Mouse (Mus musculus): Measurements from ENCODE around the gene Fam3b. TPM values are rescaled to one million over a fixed set of nuclear protein-coding genes. Genes with fewer than 3 reads are reported as not detected.

The Fam3b gene
- polyA plus RNA-seq (2015; fragmentation: Nextera tagmentation; extraction: Ambion mirVana), result not detected in 2 replicates

DNA sequence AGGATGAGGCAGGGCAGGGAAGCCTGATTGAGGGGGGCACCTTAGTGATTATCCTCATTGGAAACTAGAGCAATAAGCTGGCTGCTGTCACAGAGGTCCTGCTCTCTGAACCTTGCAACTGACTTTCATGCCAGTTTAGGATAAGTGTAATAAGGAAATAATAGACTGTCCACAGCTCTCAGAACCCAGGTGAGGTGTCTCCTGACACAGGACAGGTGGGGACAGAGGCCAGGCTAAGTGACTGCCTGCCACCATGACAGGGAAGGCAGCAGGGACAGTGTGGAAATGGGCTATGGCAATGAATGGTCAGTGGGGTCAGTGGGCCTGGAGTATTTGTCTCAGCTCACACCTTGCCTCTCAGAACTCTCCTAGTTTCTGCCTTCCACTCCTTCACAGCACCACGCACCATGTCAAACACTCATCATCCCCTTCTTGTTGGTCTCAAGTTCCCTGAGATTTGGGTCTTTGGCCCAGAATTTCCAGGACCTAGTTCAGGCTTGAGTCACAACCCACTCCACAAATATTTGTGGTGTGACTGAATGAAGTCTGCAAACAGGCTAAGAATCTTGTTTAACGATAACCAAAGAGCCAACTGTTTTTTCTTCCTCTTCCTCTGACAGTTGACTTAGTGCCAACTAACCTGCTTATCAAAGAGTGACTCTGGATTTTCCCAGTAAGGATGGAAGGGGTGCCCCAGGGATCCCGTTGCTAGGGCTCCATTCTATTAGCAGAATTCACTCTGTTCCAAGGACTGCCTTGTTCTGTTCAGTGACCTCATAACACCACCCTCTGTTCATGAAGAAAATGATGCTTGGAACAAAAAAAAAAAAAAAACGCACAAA is at the start of gene Fam3b:
Gene Fam3b, minus strand, starts transcription at position 718 of the 842 bp plus-strand sequence.
- Histone ChIP-seq H3K27ac (replicated peaks) (no peak within 1 kb of the TSS), H3K4me1 (peaks cover 5% of the 10 kb centered on the region; the same call in 1 of the 2 replicates), H3K4me2 (no peak within 1 kb of the TSS), H3K27me3 (replicated peaks) (no peaks in the 10 kb centered on the region), H3K9ac (replicated peaks) (no peak within 1 kb of the TSS), H3K4me3 (replicated peaks) (no peak within 1 kb of the TSS), H3K36me3 (no peaks in the 10 kb centered on the region), H3K9me3 (replicated peaks) (no peaks in the 10 kb centered on the region)
- no peak for ATAC-seq (ENCODE audit: low FRiP score)
- WGBS, result 73% methylated on average over 4 of the region's 4 CpGs

DNA sequence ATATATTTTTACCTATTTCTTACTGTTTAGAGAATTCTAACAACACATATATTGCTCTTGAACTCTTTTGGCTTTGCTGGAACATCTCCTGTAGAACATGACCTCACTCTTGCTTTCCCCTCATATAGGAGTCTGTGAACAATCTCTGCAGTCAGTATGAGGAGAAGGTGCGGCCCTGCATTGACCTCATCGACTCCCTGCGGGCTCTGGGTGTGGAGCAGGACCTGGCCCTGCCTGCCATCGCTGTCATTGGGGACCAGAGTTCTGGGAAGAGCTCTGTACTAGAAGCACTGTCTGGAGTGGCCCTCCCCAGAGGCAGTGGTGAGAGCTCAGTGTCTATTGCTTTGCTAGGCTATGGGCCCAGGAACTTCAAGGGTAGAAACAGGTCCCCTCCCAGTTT is 29.7 kb upstream of the Fam3b start:
- H3K36me3 ChIP-seq, result no peaks in the 10 kb centered on the region
- H3K4me2 ChIP-seq, result no peak overlapping the region

DNA sequence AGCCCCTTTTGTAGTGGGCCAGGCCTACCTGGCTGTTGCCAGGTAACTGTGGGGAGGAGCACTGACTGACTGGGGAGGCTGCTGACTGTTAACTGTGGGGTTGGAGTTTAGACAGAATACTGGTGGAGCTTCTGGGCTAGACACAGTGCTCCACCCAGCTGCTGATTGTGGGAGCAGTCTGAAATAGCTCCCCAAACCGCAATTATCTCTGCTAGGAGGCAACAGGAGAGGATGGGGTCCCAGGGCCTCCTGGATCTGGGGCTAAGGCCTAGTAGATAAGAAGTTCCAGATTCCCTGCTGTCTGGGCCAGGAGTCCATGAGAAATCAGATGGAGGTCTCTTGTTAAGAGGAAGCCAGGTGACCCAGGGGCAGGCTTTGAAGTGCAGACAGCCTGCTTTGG is 22.2 kb upstream of the Fam3b start:
- 73% methylated on average over 1 of the region's 1 CpGs for WGBS
- no peak overlapping the region for H3K9ac ChIP-seq (replicated peaks)
- H3K27ac ChIP-seq (replicated peaks), result no peak overlapping the region
- no peaks in the 10 kb centered on the region for H3K9me3 ChIP-seq (replicated peaks)
- H3K27me3 ChIP-seq (replicated peaks), result no peaks in the 10 kb centered on the region
- H3K4me3 ChIP-seq (replicated peaks), result no peak overlapping the region
- no peak overlapping the region for H3K4me2 ChIP-seq
- H3K4me1 ChIP-seq, result peaks cover 24% of the 10 kb centered on the region
- no peak for ATAC-seq (ENCODE audit: low FRiP score)
- H3K36me3 ChIP-seq, result no peaks in the 10 kb centered on the region

More for the DNA sequence above, 29.7 kb upstream of the Fam3b start:
- no peaks in the 10 kb centered on the region for H3K4me1 ChIP-seq
- H3K9ac ChIP-seq (replicated peaks), result no peak overlapping the region
- H3K9me3 ChIP-seq (replicated peaks), result no peaks in the 10 kb centered on the region
- ATAC-seq (ENCODE audit: low FRiP score), result no peak
- no peak overlapping the region for H3K27ac ChIP-seq (replicated peaks)
- H3K27me3 ChIP-seq (replicated peaks), result no peaks in the 10 kb centered on the region
- 74% methylated on average over 4 of the region's 4 CpGs for WGBS
- no peak overlapping the region for H3K4me3 ChIP-seq (replicated peaks)

DNA sequence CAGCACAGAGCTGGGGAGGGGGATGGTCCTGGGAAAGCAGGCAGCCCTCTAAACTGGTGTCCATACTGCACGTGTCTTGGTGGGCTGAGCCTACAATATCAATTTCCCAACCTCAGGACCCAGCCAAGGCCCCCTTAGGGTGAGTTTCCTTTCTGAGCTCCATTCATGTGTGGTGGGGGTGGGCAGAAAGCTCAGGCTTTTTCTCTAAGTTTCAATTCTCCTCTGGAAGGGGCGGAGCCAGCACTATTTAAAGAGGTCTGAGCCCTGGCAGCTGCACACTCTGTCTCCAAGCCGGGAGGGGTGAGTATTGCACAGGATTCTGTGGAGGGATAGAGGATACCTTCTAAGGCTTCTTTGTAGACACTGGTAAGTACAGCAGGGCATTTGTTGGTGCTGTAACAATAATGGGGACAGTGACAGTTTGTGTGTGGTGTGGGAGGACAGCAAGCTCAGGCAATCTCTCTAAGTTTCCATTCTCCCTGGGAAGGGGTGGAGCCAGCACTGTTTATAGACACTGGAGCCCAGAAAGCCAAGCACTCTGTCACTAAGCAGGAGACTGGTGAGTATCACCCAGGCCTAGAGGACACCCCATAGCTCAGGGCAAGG is 21.3 kb upstream of the Fam3b start:
- ATAC-seq (ENCODE audit: low FRiP score), result peak; percentile 82
- Histone ChIP-seq H3K4me3 (replicated peaks) (no peak overlapping the region), H3K9ac (replicated peaks) (no peak overlapping the region), H3K9me3 (replicated peaks) (no peaks in the 10 kb centered on the region), H3K4me2 (peak overlapping the region; percentile 39), H3K36me3 (no peaks in the 10 kb centered on the region), H3K27ac (replicated peaks) (peak overlapping the region; percentile 70), H3K27me3 (replicated peaks) (no peaks in the 10 kb centered on the region), H3K4me1 (peaks cover 24% of the 10 kb centered on the region)
- WGBS, result 5% methylated on average over 3 of the region's 3 CpGs

DNA sequence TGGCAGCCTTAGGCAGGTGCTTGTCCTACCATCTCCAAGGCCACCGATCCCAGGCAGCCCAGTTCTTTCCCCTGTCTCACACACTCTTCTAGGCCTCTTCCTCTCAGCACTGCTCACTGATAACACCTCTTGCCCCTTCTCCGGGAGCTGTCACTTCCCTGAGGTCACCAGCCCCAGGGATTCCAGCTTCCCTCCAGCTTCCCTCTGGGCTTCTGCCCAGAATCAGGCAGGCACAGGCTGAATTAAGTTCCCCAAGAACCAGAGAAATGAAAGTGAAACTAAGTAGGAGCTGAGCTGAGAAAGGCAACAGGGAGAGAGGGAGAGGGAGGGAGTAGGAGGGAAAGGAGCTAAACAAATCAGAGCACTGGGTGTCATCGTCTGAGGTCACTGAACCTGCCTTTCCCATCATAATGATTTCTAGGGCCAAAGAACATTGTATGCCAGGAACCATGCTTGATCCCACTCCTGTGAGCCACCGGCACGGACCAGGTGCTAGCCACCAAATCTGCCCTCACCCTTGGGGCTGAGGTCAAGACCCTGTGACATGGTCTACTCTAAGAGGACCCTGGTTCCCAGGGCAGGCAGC is 20.4 kb upstream of the Fam3b start:
- WGBS, result 44% methylated on average over 5 of the region's 5 CpGs
- no peak overlapping the region for H3K4me3 ChIP-seq (replicated peaks)
- H3K36me3 ChIP-seq, result no peaks in the 10 kb centered on the region
- ATAC-seq (ENCODE audit: low FRiP score), result no peak; the same call in 1 of the 2 replicates
- H3K9me3 ChIP-seq (replicated peaks), result no peaks in the 10 kb centered on the region
- H3K27ac ChIP-seq (replicated peaks), result peak overlapping the region; percentile 70
- H3K4me2 ChIP-seq, result peak overlapping the region; percentile 39
- H3K9ac ChIP-seq (replicated peaks), result no peak overlapping the region
- peaks cover 24% of the 10 kb centered on the region for H3K4me1 ChIP-seq
- no peaks in the 10 kb centered on the region for H3K27me3 ChIP-seq (replicated peaks)

DNA sequence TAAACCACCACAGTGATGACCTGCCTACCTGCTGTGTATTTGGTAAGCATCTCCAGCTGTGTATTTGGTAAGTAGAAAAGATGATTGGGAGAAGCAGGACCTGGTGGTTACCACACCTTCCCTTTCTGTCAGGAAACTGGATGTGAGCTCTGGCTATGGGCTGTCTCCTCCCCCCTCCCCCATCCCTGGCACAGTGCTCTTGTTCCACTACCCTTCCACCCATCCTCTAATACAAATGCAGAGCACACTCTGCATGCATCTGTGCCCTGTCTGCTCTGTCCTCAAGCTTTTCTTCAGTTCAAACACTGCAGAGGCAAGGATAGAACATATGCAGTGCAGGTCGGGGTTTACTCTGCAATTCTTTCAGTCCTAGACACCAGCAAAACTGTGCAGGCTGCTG is 19.8 kb upstream of the Fam3b start:
- H3K9ac ChIP-seq (replicated peaks), result no peak overlapping the region
- no peak for ATAC-seq (ENCODE audit: low FRiP score)
- H3K36me3 ChIP-seq, result no peaks in the 10 kb centered on the region
- H3K4me1 ChIP-seq, result peaks cover 24% of the 10 kb centered on the region
- H3K4me2 ChIP-seq, result peak overlapping the region; percentile 39
- no peaks in the 10 kb centered on the region for H3K9me3 ChIP-seq (replicated peaks)
- H3K4me3 ChIP-seq (replicated peaks), result no peak overlapping the region
- no peaks in the 10 kb centered on the region for H3K27me3 ChIP-seq (replicated peaks)
- WGBS, result 44% methylated on average over 1 of the region's 1 CpGs
- H3K27ac ChIP-seq (replicated peaks), result peak overlapping the region; percentile 70

DNA sequence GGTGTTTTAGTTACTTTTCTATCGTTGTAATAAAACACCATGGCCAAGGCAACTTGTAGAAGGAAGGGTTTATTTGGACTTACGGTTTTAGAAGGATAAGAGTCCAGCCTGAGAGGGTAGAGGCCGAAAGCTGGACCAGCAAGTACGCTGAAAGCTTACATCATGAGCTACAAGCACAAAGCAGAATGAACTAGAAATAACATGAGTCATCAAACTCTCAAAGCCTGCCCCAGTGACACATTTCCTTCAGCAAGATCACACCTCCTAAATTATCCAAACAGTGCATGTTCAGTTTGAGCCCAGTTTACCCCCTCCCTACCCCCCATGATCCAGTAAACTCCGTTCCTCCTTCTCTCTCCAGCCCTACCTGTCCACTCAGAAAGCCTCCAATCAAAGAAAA is 19.1 kb upstream of the Fam3b start:
- 94% methylated on average over 5 of the region's 5 CpGs for WGBS
- no peaks in the 10 kb centered on the region for H3K9me3 ChIP-seq (replicated peaks)
- ATAC-seq (ENCODE audit: low FRiP score), result no peak
- H3K27ac ChIP-seq (replicated peaks), result no peak overlapping the region
- no peak overlapping the region for H3K4me3 ChIP-seq (replicated peaks)
- no peak overlapping the region for H3K4me2 ChIP-seq
- no peak overlapping the region for H3K9ac ChIP-seq (replicated peaks)
- no peaks in the 10 kb centered on the region for H3K27me3 ChIP-seq (replicated peaks)
- H3K36me3 ChIP-seq, result no peaks in the 10 kb centered on the region
- peaks cover 24% of the 10 kb centered on the region for H3K4me1 ChIP-seq

DNA sequence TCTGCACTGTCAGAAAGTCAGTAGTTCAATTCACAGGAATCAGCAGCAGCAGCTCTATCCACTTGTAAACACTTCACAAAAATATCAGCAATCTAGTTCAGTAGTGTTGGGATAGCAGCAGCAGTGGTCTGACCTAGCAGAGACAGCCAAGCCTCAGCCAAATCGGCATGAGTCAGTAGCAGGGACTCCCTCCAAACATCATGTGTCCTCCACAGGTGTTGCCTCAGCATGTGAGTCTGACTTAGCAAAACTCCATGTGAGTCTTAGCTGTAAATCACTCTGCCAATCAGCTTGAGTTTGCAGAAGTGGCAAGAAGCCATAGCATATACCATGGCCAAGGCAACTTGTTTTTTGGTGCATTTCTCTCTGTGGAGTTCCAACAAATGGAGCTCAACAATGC is 18.5 kb upstream of the Fam3b start:
- Histone ChIP-seq H3K9ac (replicated peaks) (no peak overlapping the region), H3K4me3 (replicated peaks) (no peak overlapping the region), H3K9me3 (replicated peaks) (no peaks in the 10 kb centered on the region), H3K4me1 (peaks cover 24% of the 10 kb centered on the region), H3K36me3 (no peaks in the 10 kb centered on the region), H3K27ac (replicated peaks) (no peak overlapping the region), H3K27me3 (replicated peaks) (no peaks in the 10 kb centered on the region), H3K4me2 (no peak overlapping the region)
- ATAC-seq (ENCODE audit: low FRiP score), result no peak
- 91% methylated on average over 1 of the region's 1 CpGs for WGBS

DNA sequence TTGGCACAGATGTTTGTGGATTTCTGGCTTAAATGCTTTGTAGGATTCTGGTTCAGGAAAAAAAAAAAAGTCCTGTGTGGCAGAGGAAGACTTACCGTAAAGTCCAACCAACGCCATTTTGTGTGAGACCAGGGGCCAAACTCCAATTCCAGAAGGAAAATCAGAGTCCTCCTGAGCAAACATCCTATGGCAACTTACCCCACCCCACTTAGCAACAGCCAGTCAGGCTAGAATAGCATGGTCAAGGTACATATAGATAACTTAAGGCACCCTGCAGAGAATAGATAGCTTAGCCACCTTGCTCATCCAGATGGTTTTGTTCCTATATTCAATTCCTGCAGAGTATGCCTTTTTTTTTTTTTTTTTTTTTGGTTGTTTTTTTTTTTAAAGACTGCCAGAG is 14.6 kb upstream of the Fam3b start:
- Histone ChIP-seq H3K4me1 (no peaks in the 10 kb centered on the region), H3K27me3 (replicated peaks) (no peaks in the 10 kb centered on the region), H3K9me3 (replicated peaks) (no peaks in the 10 kb centered on the region), H3K4me2 (no peak overlapping the region), H3K4me3 (replicated peaks) (no peak overlapping the region), H3K9ac (replicated peaks) (no peak overlapping the region), H3K36me3 (no peaks in the 10 kb centered on the region), H3K27ac (replicated peaks) (no peak overlapping the region)
- ATAC-seq (ENCODE audit: low FRiP score), result no peak
- WGBS, result 86% methylated on average over 2 of the region's 2 CpGs

DNA sequence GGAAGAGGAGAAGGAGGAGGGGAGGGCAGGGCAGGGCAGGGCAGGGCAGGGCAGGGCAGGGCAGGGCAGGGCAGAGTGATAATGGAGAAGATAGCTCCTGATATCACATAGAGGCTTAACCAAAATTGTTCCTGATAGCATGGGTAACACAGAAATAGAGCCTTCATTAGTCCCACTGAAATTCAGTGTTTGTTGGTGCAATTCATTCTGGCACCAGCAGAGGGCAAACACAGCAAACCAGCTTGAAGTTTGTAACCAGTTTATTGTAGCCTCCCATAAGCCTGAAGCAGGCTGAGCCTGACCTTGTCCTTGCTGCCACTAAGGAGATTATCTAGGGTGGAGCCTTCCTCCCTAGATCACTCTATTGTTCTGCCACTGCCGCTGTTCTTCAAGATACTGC is 8.4 kb upstream of the Fam3b start:
- Histone ChIP-seq H3K4me3 (replicated peaks) (no peak overlapping the region), H3K4me2 (no peak overlapping the region), H3K9me3 (replicated peaks) (no peaks in the 10 kb centered on the region), H3K4me1 (no peaks in the 10 kb centered on the region), H3K27ac (replicated peaks) (no peak overlapping the region), H3K9ac (replicated peaks) (no peak overlapping the region), H3K27me3 (replicated peaks) (no peaks in the 10 kb centered on the region), H3K36me3 (no peaks in the 10 kb centered on the region)
- no peak for ATAC-seq (ENCODE audit: low FRiP score)
- 21% methylated on average over 1 of the region's 1 CpGs for WGBS

DNA sequence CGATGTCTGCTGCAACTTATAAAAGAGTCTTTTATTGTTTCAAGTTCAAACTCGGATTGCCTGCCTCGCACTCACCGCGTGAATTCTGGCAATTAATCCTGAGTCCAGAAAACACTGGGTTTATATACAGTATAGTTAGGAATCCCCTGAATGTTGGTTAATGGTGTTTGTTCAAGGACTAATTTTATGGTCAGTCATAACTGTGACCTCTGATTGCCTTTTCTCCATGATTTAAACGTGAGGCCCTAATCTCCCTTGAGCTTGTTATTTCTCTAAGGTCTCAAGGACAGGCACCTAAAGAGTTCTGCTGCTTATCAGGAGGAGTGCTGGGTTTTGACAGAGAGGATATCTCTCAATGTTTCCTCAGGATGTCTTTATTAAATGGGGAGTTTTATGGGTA is 7.4 kb upstream of the Fam3b start:
- no peaks in the 10 kb centered on the region for H3K27me3 ChIP-seq (replicated peaks)
- H3K9me3 ChIP-seq (replicated peaks), result no peaks in the 10 kb centered on the region
- H3K4me2 ChIP-seq, result no peak overlapping the region
- no peaks in the 10 kb centered on the region for H3K4me1 ChIP-seq
- no peak overlapping the region for H3K4me3 ChIP-seq (replicated peaks)
- H3K27ac ChIP-seq (replicated peaks), result no peak overlapping the region
- no peak overlapping the region for H3K9ac ChIP-seq (replicated peaks)
- WGBS, result 74% methylated on average over 6 of the region's 6 CpGs
- H3K36me3 ChIP-seq, result no peaks in the 10 kb centered on the region
- no peak for ATAC-seq (ENCODE audit: low FRiP score)

DNA sequence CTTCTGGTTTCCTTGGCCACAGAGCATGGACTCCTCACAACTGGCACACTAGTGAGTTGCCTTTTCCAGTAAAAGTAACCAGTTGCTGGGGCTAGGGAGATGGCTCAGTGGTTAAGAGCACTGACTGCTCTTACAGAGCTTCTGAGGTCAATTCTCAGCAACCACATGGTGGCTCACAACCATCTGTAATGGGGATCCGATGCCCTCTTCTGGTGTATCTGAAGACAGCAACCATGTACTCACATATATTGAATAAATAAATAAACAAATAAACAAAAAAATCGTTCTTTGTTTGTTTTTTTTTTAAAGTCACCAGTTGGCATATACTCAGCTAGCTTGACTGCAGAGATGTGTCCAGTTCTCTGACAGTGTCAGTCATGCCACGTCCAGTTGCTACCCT is 1.7 kb upstream of the Fam3b start:
- Histone ChIP-seq H3K9ac (replicated peaks) (no peak overlapping the region), H3K4me2 (no peak overlapping the region), H3K4me1 (no peaks in the 10 kb centered on the region), H3K9me3 (replicated peaks) (no peaks in the 10 kb centered on the region), H3K27ac (replicated peaks) (no peak overlapping the region), H3K27me3 (replicated peaks) (no peaks in the 10 kb centered on the region), H3K36me3 (no peaks in the 10 kb centered on the region), H3K4me3 (replicated peaks) (no peak overlapping the region)
- 71% methylated on average over 3 of the region's 3 CpGs for WGBS
- no peak for ATAC-seq (ENCODE audit: low FRiP score)

All from neural tube, embryonic 15.5 days (tissue).